Mouse (Mus musculus) left cerebral cortex, postnatal 14 days (tissue): Measurements from ENCODE around the gene Evi2a. TPM values are rescaled to one million over a fixed set of nuclear protein-coding genes. Genes with fewer than 3 reads are reported as not detected.

ENCODE experiments used
- DNase-seq, 2 experiments: peaks; one replicate each; pipeline ENCODE4 v3.0.0; 2021 to 2022; ENCODE audit warnings: low spot score in 2 of 2, mixed read lengths in 1 of 2
- intact Hi-C: fragments of 180-260 bp; cut with DNase I; formaldehyde crosslinking; loops from one replicate; pipeline ENCODE4 v1.15.1; 2025
- total RNA-seq, 2 experiments: library from RNA; stranded (reverse); gene quantifications; 2 replicates each; pipeline ENCODE4 v1.2.3; 2021

Evi2a gene
- total RNA-seq, 2 experiments from 2014 or later: 5.5 to 10.2 TPM

DNA sequence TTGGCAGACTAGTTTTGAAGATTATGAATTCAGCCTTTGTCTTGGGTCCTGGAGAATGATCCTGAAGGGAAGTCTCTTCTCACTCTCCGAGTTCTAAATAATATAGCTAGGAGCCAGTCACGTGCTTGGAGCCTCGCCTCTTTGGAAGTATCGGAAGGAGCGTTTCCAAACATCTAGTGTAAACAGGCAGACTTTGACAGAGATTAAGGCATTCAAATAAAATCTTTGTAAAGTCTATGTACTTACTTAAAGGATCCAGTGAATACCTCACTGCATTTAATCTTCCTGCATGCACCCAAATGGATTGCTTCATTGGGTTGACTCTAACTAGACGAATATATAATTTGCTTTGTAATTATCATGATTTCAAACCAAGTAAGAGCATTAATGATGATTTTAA, 47.0 kb downstream of the Evi2a start:
- no peak for DNase-seq
- intact Hi-C loops: no loop called here

Other genes with a start within 250 kb of the Evi2a start
- 1 to 10 TPM in 1 of 2 experiments, under 1 TPM in 1; 0.68 to 1.3 TPM for gene Gm9964, start 233.7 kb downstream of the Evi2a start, total RNA-seq
- gene Nf1, start 190.9 kb downstream of the Evi2a start, total RNA-seq: 100 to 1,000 TPM; 112 to 119 TPM
- gene Omg, start 26.5 kb downstream of the Evi2a start, total RNA-seq: 100 to 1,000 TPM; 105 to 116 TPM
- gene Evi2b, start 6.8 kb downstream of the Evi2a start, total RNA-seq: under 1 TPM; 0.35 to 0.36 TPM
- under 1 TPM in 1 of 2 experiments, not detected in 1; 0.13 TPM for gene Evi2, start within 50 bp of the Evi2a start, total RNA-seq
- gene Rab11fip4, start 60.6 kb upstream of the Evi2a start, total RNA-seq: 100 to 1,000 TPM; 200 to 210 TPM